Mouse (Mus musculus): ENCODE data around the gene Nlrp1a. TPM values are rescaled to one million over a fixed set of nuclear protein-coding genes. Genes with fewer than 3 reads are reported as not detected.
A peak's percentile ranks its signal among the peaks of the same experiment; 100 is the strongest.

Gene Nlrp1a
- polyA plus RNA-seq (2015; fragmentation: Nextera tagmentation; extraction: Ambion mirVana) = 0.04 TPM in 1 of 2 replicates, not detected in the other

GRCm38 (mm10) chr11:71144661-71145060, at the start of gene Nlrp1a:
Nlrp1a (minus strand) TSS chr11:71144704.
- Histone ChIP-seq H3K9ac (ENCODE audit: low read length) (no peak within 1 kb of the TSS), H3K27ac (replicated peaks) (no peak within 1 kb of the TSS), H3K4me2 (replicated peaks; ENCODE audit: low read depth) (no peak within 1 kb of the TSS), H3K9me3 (ENCODE audit: control insufficient read depth, low read length) (no peaks in the 10 kb centered on the region), H3K36me3 (ENCODE audit: control insufficient read depth, insufficient read depth, low read length) (no peaks in the 10 kb centered on the region), H3K4me1 (replicated peaks; ENCODE audit: control insufficient read depth, insufficient read depth) (no peaks in the 10 kb centered on the region), H3K4me3 (ENCODE audit: low read depth, low read length) (no peak within 1 kb of the TSS), H3K27me3 (ENCODE audit: control insufficient read depth, insufficient read depth, low read length) (no peaks in the 10 kb centered on the region)
- WGBS = 61% methylated on average over 3 of the region's 3 CpGs
- TF ChIP-seq CTCF (IDR thresholded peaks at IDR 0.05; ENCODE audit: low read depth) (no peak), EP300 (optimal IDR thresholded peaks at IDR 0.05) (no peak)
- no peak for ATAC-seq (ENCODE audit: low FRiP score, low TSS enrichment)
- no peak for DNase-seq (ENCODE audit: low spot score)

GRCm38 (mm10) chr11:71169633-71170032, 25.1 kb upstream of the Nlrp1a start:
- 79% methylated on average over 1 of the region's 1 CpGs for WGBS
- no peak overlapping the region for H3K4me2 ChIP-seq (replicated peaks; ENCODE audit: low read depth)
- no peaks in the 10 kb centered on the region for H3K36me3 ChIP-seq (ENCODE audit: control insufficient read depth, insufficient read depth, low read length)
- ATAC-seq (ENCODE audit: low FRiP score, low TSS enrichment) (no peak), DNase-seq (ENCODE audit: low spot score) (no peak)
- peak; percentile 52 for TF ChIP-seq CTCF (IDR thresholded peaks at IDR 0.05; ENCODE audit: low read depth)
- no peak for TF ChIP-seq EP300 (optimal IDR thresholded peaks at IDR 0.05)
- no peak overlapping the region for H3K27ac ChIP-seq (replicated peaks)
- no peak overlapping the region for H3K4me3 ChIP-seq (ENCODE audit: low read depth, low read length)
- H3K27me3 ChIP-seq (ENCODE audit: control insufficient read depth, insufficient read depth, low read length) = no peaks in the 10 kb centered on the region
- H3K4me1 ChIP-seq (replicated peaks; ENCODE audit: control insufficient read depth, insufficient read depth) = no peaks in the 10 kb centered on the region
- no peaks in the 10 kb centered on the region for H3K9me3 ChIP-seq (ENCODE audit: control insufficient read depth, low read length)
- no peak overlapping the region for H3K9ac ChIP-seq (ENCODE audit: low read length)

GRCm38 (mm10) chr11:71164139-71164538, 19.6 kb upstream of the Nlrp1a start:
- TF ChIP-seq EP300 (optimal IDR thresholded peaks at IDR 0.05) (no peak), CTCF (IDR thresholded peaks at IDR 0.05; ENCODE audit: low read depth) (no peak)
- Histone ChIP-seq H3K4me3 (ENCODE audit: low read depth, low read length) (no peak overlapping the region), H3K9me3 (ENCODE audit: control insufficient read depth, low read length) (no peaks in the 10 kb centered on the region), H3K27me3 (ENCODE audit: control insufficient read depth, insufficient read depth, low read length) (no peaks in the 10 kb centered on the region), H3K4me2 (replicated peaks; ENCODE audit: low read depth) (no peak overlapping the region), H3K9ac (ENCODE audit: low read length) (no peak overlapping the region), H3K36me3 (ENCODE audit: control insufficient read depth, insufficient read depth, low read length) (no peaks in the 10 kb centered on the region), H3K4me1 (replicated peaks; ENCODE audit: control insufficient read depth, insufficient read depth) (no peaks in the 10 kb centered on the region), H3K27ac (replicated peaks) (no peak overlapping the region)
- ATAC-seq (ENCODE audit: low FRiP score, low TSS enrichment) (no peak), DNase-seq (ENCODE audit: low spot score) (no peak)
- 50% methylated on average over 1 of the region's 1 CpGs for WGBS

- no peak for TF ChIP-seq CTCF (IDR thresholded peaks at IDR 0.05; ENCODE audit: low read depth)
- no peak for TF ChIP-seq EP300 (optimal IDR thresholded peaks at IDR 0.05)
- H3K27ac ChIP-seq (replicated peaks) = no peak overlapping the region
- no peak overlapping the region for H3K4me2 ChIP-seq (replicated peaks; ENCODE audit: low read depth)
- no peaks in the 10 kb centered on the region for H3K9me3 ChIP-seq (ENCODE audit: control insufficient read depth, low read length)
- H3K27me3 ChIP-seq (ENCODE audit: control insufficient read depth, insufficient read depth, low read length) = no peaks in the 10 kb centered on the region
- no peaks in the 10 kb centered on the region for H3K36me3 ChIP-seq (ENCODE audit: control insufficient read depth, insufficient read depth, low read length)
- WGBS = 68% methylated on average over 3 of the region's 3 CpGs
- H3K9ac ChIP-seq (ENCODE audit: low read length) = no peak overlapping the region
- DNase-seq (ENCODE audit: low spot score) (no peak), ATAC-seq (ENCODE audit: low FRiP score, low TSS enrichment) (no peak)
- H3K4me1 ChIP-seq (replicated peaks; ENCODE audit: control insufficient read depth, insufficient read depth) = no peaks in the 10 kb centered on the region
- H3K4me3 ChIP-seq (ENCODE audit: low read depth, low read length) = no peak overlapping the region
Measured at GRCm38 (mm10) chr11:71159439-71160136, 15.1 kb upstream of the Nlrp1a start.

GRCm38 (mm10) chr11:71155272-71155671, 10.8 kb upstream of the Nlrp1a start:
- no peak for TF ChIP-seq EP300 (optimal IDR thresholded peaks at IDR 0.05)
- no peak for TF ChIP-seq CTCF (IDR thresholded peaks at IDR 0.05; ENCODE audit: low read depth)
- Histone ChIP-seq H3K27ac (replicated peaks) (no peak overlapping the region), H3K36me3 (ENCODE audit: control insufficient read depth, insufficient read depth, low read length) (no peaks in the 10 kb centered on the region), H3K27me3 (ENCODE audit: control insufficient read depth, insufficient read depth, low read length) (no peaks in the 10 kb centered on the region), H3K4me2 (replicated peaks; ENCODE audit: low read depth) (no peak overlapping the region), H3K4me1 (replicated peaks; ENCODE audit: control insufficient read depth, insufficient read depth) (no peaks in the 10 kb centered on the region), H3K9ac (ENCODE audit: low read length) (no peak overlapping the region), H3K4me3 (ENCODE audit: low read depth, low read length) (no peak overlapping the region), H3K9me3 (ENCODE audit: control insufficient read depth, low read length) (no peaks in the 10 kb centered on the region)
- DNase-seq (ENCODE audit: low spot score) (no peak), ATAC-seq (ENCODE audit: low FRiP score, low TSS enrichment) (no peak)
- WGBS = 77% methylated on average over 1 of the region's 1 CpGs

- Histone ChIP-seq H3K4me2 (replicated peaks; ENCODE audit: low read depth) (no peak overlapping the region), H3K9ac (ENCODE audit: low read length) (no peak overlapping the region), H3K27ac (replicated peaks) (no peak overlapping the region), H3K36me3 (ENCODE audit: control insufficient read depth, insufficient read depth, low read length) (no peaks in the 10 kb centered on the region), H3K9me3 (ENCODE audit: control insufficient read depth, low read length) (no peaks in the 10 kb centered on the region), H3K4me3 (ENCODE audit: low read depth, low read length) (no peak overlapping the region), H3K4me1 (replicated peaks; ENCODE audit: control insufficient read depth, insufficient read depth) (no peaks in the 10 kb centered on the region), H3K27me3 (ENCODE audit: control insufficient read depth, insufficient read depth, low read length) (no peaks in the 10 kb centered on the region)
- DNase-seq (ENCODE audit: low spot score) (no peak), ATAC-seq (ENCODE audit: low FRiP score, low TSS enrichment) (no peak)
- TF ChIP-seq CTCF (IDR thresholded peaks at IDR 0.05; ENCODE audit: low read depth) = no peak
- no peak for TF ChIP-seq EP300 (optimal IDR thresholded peaks at IDR 0.05)
- 92% methylated on average over 1 of the region's 1 CpGs for WGBS
Measured at GRCm38 (mm10) chr11:71142031-71142430, 2.5 kb downstream of the Nlrp1a start.

All from stomach, postnatal 0 days (tissue).